In genomic region chrX:77424792-77425727, GRCm38 (mm10) we compare ENCODE assay signal across 1 mouse cellular context.
A peak's percentile ranks its signal among the peaks of the same experiment; 100 is the strongest.
TF ChIP-seq lines count a peak whose summit lies in the region.

No protein-coding gene starts in this region.

TF ChIP-seq in MEL, 35 proteins besides CTCF, POLR2A, EP300 and RAD21 (continued from another document):
- TF ChIP-seq NRF1 (IDR thresholded peaks at IDR 0.05; ENCODE audit: insufficient read depth, low read depth, low read length, poor library complexity, severe bottlenecking) (no peak), SIN3A (IDR thresholded peaks at IDR 0.05; ENCODE audit: low read length) (peak; percentile 80), ZKSCAN1 (IDR thresholded peaks at IDR 0.05; ENCODE audit: low read depth, low read length) (no peak), E2F4 (IDR thresholded peaks at IDR 0.05; ENCODE audit: borderline replicate concordance, low read depth, low read length) (no peak), TAL1 (IDR thresholded peaks at IDR 0.05; ENCODE audit: low read length) (peak; percentile 69), TCF12 (IDR thresholded peaks at IDR 0.05; ENCODE audit: low read depth, low read length) (peak; percentile 93)
